Mouse (Mus musculus): ENCODE measurements around the gene Srbd1.

Srbd1 gene

DNA sequence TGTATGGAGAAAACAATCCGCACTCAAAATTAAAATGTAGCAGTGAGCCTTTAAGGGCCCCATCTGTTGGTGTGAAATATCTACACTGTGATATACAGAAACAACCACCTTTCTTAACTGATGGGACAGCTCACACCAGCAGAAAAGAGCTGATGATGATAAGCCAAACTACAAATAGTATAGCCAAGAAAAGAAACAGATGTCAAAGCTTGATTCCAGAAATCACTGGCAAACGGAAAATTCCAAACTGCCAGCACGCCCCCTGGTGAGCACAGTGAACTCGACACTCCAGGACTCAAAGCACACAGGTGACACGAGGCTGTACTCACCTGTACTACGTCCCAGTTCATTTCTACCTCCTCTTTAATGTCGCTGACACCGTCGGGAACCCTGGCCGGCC, 9.1 kb downstream of the Srbd1 start:
- DNase-seq: no peak

DNA sequence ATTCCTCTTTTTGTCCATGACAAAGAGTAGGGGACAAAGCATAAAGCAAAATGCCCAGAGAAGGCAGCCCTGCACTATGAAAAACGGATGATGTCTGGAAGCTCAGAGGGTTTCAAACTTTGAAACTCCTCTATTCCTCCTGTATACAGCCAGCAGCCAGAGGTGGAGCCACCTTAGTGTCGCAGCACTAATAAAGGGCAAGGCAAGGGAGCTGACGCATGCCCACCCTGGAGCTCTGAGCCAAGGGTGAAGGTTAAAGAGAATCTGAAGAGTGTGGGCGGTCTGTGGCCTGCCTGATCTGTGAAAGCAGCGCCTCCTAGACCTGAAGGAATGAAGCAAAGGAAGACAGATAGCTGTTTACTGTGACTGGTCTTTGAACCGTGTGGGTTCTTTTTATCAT, 10.5 kb downstream of the Srbd1 start:
- no peak for DNase-seq

DNA sequence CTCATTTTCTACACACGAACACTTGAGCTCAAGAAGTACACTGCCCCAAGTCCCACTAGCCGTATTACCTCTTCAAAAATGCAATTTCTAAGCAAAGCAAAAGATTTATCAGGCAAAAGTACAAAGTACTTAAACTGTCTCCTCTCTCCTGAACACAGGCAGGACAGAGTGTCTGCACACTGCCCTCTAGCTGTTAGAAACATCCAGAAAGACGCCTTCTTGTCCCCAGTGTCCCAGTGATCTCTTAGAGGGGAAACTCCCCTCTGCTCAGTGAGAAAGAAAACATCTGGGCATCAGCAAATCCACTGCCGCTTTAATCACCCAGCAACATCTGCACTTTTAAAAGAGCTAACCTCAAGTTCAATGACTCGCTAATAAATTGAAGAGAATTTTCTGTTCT, 12.4 kb downstream of the Srbd1 start:
- no peak for DNase-seq

DNA sequence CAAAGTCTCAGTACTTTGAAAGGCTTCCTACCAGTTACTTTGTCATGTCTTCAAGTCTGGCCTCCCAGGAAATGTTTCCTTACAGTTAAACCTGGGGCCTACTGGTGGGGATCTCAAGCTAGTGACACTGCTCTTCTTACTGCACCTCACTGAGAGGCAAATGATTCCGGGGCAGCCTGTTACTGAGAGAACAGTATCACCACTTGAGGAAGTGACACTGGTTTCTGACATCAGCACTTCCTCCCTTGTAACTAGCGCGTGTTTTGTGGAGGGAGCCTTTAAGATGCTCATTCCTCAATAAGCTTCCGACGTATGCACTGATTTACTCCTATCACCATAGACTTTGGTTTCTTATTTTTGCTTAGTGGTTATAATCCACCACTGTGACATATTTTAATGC, 16.8 kb downstream of the Srbd1 start:
- DNase-seq: peak; percentile 23 to 30

DNA sequence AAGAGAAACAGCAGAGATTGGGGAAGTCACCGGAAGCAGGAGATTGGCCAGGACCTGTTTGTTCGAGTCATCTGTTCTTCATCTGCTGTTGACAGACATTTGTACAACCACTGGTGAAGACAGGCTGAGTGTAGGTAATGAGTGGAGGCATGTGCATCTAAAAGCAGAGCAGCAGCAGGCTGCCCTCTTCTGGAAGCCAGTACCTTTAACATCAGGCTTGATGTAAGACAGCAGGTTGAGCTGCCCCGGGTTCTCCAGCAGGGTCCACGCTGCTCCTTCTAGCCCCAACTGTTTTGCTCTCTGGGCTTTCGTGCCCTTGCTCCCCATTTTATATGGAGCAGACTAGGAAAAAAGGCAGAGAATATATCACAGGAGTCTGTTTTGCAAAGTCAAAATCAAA, 19.1 kb downstream of the Srbd1 start:
- DNase-seq: no peak

DNA sequence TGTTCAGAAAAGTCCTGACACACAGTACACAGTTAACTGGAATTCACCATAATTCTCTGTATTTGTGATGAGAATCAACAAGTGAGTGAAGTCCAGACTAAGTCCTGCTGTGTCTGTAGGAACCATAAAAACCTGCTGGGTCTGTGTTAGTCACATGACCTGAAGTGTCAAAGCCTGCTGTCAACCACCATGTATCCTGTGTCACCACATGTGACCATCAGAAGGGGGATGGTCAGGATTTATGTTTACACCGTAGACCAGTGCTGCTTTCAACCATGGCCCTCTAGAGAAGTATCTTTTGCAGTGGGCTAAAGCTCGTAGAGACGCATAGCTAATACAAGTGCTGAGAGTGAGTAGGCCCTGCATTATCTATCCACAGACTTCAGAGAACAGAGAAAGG, 21.8 kb downstream of the Srbd1 start:
- DNase-seq: no peak

DNA sequence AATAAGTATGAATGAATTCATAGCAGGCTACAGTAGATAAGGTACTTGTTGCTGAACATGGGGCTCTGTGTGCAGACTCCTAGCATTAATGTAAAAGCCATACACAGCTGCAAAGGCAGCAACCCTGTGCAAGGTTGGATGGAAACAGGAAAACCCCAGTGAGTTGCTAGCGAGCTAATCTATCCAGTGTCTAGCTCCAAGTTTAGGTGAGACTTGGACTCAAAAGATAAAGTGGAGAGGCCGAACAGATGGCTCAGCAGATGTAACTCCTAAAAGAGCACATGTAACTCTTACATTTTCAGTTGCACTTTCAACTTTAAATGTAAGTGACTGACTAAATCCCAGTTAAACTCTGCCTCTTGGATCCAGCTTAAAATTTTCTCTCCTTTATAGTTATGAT, 48.1 kb downstream of the Srbd1 start:
- no peak for DNase-seq

DNA sequence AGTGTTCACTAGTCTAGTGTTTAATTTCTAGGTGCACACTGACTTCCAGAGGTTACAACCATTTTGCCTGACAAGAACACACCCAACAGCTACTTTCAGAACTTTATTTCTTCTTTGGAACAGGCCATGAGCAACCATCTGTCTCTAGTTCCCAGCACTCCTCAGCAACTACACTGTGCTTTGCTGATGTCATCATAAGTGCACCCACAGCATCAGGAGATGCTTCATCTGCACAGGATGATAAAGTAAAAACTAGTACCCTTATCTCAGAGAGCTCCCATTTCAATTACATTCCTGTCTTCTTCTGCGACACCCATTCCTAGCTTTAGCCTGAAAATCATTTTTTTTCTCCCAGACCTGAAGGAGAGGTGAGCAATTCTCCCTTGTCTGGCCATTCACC, 51.9 kb downstream of the Srbd1 start:
- DNase-seq: no peak

DNA sequence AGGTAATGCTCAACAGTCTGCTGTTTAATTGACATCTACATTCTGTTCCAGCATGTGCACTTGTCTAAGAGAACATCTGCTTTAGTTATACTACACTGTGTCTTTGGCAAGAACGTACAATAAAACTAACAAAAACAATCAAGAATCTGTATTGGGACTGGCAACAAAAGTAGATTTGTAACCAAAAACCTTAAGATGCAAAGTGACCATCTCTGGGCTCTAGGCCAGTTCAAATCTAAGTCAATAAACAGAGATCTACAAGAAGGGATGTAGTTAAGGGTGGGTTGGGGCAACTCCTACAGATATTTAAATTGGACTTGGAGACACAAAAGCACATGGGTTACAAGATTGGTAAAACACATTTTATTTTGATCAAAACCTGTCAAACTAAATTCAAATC, 53.3 kb downstream of the Srbd1 start:
- DNase-seq: no peak

DNA sequence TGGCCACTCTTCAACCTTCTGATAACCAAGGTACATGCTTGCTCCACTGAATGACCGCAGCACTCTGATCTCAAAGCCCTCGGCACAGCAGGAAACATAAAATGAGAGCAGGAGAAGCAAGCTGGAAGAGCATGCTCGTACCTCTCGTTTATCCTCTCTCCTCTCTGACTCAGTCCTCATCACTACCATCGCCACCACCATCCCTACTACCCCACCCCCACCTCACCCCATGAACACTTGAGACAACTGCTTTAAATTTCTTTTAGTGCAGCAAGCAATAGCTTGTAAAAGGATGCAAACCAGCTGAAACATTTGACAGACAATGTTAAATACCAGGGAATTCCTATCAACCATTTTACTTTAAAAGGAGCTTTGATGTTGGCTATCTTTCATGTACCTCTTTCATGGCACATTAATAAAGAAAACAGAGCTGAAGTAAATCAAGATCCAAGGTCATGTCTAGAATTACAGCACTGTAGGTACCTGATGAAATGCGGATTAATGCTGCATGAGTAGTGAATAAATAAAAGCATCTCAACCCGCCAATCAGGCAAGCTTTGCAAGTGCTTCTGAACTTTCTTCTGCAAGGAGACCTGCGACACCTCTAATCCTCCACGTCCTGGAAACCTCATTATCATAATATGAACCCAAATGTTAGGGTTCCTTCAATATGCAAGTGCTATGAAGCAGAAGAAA, 54.9 kb downstream of the Srbd1 start:
- DNase-seq: no peak

DNA sequence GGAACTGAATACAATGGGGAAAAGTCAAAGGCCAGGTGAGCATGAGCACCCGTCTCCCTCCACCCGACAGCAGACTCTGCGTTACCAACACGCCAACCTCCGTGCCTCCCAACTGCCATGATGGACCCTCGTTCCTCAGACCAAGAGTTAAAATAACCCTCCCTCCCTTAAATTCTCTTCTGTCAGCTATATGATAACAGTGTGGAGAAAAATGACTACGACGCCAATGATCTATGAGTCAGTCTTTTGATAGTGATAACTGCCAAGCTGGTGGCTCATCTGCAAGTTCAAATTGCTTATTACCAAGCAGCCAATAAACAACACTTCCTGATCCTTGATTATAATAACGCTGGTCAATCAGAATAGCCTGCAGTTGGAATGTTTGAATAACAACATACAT, 57.1 kb downstream of the Srbd1 start:
- DNase-seq: no peak

DNA sequence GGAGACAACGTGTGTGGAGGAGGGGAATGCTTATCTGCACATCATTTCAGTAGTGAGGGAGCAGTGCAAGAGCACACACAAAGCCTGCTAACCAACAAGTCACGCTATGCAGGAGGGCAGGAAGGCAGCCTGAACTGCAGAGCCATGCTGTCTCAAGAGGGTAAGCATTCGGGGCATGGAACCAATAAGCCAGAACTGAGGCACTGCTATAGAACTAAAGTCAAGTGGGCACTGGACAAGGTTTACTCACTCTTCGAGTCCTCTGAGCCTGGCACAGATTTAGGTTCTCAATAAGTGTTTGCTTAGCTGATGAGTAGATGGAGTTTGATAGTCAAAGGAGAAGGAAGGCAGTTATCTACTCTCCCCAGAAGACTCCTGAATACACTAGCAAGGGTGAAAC, 58.8 kb downstream of the Srbd1 start:
- no peak for DNase-seq

DNA sequence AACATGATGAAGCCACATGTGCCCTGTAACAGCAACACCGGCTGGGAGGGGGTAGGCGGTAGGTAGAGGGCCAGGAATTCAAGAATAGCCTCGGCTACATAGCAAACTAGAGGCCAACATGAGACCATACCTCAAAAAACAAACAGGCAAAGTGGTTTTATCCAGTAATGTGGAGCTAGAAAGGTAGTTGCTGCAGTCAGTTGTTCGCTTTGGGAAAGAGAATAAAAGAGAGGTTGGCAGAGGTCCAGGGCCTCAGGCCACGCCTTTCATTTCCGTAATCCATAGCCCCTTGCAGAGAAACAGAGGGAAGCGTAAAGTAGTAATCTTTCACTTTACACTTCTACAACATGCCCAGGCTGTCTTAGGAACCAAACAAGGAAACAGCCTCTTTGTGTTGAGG, 61.8 kb downstream of the Srbd1 start:
- DNase-seq: no peak

DNA sequence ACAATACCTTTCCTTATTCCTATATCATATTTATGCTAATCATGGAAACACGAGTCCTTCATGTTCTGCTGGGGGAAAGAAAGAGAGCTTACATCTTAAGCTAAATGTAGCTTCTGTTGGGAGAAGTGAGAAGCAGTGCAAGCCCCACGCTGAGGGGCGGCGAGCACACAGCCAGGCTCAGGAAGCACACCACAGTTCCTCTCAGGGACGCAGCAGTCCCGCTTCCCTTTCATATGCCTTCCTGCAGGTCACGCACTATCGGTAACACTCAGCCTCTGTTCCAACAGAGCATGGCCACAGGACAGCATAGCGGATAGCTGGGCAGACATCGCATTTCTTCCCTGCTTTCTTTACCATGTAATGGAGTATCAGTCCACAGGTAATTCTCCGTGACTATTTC, 66.9 kb downstream of the Srbd1 start:
- no peak for DNase-seq

DNA sequence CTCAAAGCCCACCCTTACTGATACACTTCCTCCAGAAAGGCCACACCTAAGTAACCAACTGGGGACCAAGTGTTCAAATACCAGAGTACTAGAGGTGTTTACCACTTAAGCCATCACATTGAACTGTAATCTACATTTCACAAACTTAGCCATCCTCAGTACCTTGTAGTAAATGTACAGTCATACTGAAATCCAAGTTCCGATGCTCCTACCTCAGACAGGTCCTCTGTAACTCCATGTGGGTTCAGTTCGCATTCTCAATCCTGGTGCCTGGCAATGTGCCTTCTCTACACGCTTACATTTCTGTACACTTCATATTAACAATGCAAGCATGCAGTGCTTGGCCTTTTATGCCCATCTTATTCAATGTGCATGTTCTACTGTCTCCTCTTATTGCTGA, 77.5 kb downstream of the Srbd1 start:
- DNase-seq: no peak

DNA sequence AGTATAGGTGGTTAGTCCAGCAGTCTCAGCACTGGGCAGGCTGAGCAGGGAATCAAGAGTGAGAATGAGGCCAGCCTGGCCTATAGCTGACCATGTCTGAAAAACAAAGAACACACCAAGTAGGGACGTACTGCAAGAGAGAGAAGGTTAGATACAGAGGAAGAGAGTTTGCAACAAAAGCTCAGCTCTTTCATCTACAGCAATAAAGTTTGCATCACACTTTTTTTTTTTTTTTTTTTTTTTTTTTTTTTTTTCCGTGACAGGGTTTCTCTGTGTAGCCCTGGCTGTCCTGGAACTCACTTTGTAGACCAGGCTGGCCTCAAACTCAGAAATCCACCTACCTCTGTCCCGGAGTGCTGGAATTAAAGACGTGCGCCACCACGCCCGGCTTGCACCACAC, 79.1 kb downstream of the Srbd1 start:
- no peak for DNase-seq

DNA sequence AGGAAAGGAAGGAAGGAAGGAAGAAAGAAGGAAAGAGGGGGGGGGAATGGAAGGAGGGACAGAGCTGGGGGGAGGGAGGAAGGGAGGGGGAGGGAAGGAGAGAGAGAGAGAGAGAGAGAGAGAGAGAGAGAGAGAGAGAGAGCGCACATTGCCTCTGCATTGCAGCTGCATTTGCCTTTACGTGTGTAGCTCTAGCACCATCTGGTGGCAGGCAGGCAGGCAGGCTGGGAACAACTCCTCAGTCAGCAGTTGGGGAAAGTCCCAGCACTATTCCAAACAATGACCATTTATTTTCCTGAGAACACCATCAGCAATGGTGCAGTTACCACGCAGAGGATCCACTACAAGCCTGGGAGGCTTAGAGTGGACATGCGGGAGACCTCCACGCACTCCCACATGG, 81.5 kb downstream of the Srbd1 start:
- peak; percentile 63 for DNase-seq

DNA sequence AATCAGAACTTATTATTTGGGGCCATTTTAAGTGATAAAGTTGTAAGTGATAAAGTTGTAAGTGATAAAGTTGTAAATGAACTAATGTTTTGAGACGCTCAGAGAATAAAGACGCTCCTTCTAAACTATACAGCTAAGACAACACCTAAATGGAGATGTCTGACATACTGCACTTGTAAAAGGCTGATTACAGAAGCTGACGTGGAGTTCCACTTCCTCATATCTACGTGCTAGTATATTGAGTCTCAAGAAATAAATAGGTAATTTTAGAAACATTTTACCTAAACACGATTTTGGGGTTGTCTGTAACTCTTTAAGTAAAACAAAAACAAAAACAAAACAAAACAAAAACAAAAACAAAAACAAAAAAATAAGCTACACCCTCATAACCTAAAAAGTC, 84.1 kb downstream of the Srbd1 start:
- DNase-seq: no peak

DNA sequence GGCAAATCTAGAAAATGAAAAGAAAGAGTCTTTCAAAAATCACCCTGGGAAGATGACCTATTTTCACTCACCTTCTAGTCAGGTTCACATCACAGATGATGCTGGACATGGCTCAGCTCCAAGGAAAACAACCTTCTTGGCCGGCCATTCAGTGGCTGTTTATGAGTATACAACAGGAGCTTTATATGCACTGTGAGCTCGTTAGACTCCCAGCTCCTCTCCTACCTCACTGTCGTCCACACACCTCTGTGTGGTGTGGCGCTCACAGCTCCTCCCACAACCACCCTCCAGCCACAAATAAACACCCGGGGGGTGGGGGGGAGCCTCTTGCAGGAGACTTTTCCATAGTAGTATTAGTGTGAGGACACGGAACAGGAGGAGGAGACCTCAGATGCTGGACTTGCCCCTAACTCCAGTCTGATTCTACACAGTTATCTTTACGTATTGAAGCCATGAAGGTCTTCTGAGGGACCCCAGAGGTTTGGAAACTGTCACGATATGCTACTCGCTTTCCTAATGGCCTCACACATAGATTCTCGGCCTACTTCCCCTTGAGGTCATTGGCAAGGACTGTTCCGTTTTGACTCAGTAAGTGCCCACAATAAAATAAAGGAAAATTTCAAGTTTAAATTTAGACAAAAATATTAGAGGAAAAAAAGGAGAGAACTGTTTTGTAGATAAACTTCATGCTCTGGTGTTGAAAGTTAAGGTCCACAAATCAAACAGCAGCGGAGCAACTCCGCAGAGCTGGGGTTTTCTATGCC, 104.6 kb downstream of the Srbd1 start:
- no peak for DNase-seq

DNA sequence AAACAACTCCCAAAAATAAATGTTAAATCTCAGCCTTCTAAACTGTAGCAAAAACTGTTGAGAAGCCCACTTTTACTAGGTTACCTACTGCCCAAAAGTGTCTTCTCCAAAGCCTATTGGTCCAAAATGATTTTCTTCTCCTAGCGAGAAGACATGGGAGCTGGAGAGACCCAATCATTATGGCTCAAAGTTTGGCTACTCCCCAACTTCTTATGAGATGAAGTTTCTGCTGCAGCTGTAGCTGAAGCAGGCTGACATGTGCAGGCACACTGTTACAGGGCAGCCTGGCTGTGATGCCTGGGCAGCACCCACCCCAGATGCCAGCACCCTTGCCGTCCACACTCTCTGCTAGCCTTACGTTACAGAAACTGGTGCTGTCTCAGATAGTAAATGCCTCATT, 105.2 kb downstream of the Srbd1 start:
- DNase-seq: no peak

DNA sequence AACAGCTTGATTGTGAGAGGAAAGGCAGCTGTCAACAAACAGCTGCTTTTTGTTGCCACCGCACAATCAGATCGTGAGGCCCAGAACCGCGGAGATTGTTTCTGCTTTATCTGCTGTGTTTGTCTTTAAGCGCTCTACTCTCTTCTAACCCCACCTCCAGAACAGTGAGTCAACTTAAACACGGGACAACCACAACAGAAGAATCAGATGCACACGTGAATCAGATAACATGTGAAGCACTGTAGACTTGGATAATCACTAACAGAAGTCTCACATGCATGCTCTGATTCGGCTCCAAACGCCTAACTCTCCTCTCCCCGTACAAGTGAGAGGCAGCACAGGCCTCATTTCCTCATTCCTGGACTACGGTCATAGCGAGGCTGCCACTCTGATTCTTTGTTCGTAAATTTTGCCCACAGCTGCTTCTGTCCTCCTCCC, 106.7 kb downstream of the Srbd1 start:
- no peak for DNase-seq

DNA sequence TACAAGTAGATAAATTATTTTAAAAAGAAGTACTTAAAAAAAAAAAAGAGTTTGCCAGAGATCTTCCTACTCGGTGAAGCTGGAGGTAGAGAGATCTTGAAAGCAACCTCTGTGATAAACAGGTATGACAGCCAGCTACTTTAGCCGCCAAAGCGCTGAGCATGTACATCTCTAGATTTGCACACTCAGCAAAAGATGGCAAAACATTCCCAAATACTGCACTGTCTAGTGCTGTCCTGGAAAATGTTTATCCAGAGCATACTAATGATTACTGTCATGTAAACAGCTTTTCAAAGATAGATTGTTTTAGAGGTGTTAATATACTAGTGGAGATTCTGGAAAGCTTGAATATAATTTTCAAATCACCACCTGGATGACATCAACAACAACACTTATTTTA, 109.4 kb downstream of the Srbd1 start:
- DNase-seq: no peak

DNA sequence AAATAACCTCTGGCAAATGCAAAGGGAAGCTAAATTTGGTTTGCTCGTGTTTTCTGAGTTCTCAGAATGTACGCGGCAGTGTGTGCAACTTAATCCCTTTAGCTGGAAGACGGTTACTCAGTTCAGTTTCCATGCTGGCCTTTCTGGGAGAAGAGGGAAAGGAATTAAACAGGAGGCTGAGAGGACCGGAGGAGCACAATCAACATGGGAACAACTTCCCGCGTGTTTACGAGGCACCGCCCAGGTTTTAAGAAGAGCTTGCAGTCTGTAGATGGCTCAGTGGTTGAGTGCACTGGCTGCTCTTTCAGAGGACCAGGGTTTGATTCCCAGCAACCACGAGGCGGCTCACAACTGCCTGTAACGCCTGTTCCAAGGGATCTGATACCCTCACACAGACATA, 109.8 kb downstream of the Srbd1 start:
- DNase-seq: no peak

DNA sequence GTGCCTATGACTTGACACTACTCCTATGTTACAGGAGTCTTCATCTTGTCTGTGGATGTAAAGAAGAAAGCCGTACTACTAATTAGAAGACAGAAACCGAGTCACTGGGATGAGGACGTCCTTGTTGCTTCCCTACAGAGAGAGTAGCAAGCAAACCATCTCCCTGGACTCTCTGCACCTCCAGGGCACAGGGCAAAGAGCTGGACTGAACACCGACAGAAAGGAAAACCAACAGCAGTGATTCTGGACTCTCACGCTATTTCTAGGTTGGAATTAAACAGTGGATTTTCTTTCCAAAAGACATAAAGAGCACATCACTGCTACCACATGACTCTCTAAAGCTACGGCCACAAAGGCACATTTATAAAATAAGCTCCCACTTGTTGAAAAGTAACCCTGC, 110.3 kb downstream of the Srbd1 start:
- no peak for DNase-seq

Measured in B cell, adult 2 months (primary cell).